Mouse (Mus musculus) ES-E14 (cell line): ENCODE measurements around the gene Cped1. TPM values are rescaled to one million over a fixed set of nuclear protein-coding genes. Genes with fewer than 3 reads are reported as not detected.

ENCODE experiments used
- DNase-seq: peaks from one replicate; pipeline ENCODE4 v3.0.0-alpha.2; 2013; ENCODE audit warnings: low read depth, low spot score
- H3K27ac ChIP-seq: 2 replicates; pipeline ENCODE4 v1.5.1; 2012; ENCODE audit warnings: low read depth, mild to moderate bottlenecking, low read length, moderate library complexity, mixed read lengths; ENCODE audit not compliant: poor library complexity, insufficient read depth, severe bottlenecking
- H3K36me3 ChIP-seq: 2 replicates; pipeline ENCODE4 v1.6.1; 2012; ENCODE audit warnings: mild to moderate bottlenecking, low read length, moderate library complexity, mixed read lengths; ENCODE audit not compliant: control insufficient read depth, poor library complexity, insufficient read depth, severe bottlenecking
- H3K4me1 ChIP-seq, 2 experiments: fragments of 150-350 bp in 1 of 2; sonication (generic) in 1 of 2; 2 replicates each; pipeline ENCODE4 v1.6.1; 2012; ENCODE audit warnings: low read length in 2 of 2, mild to moderate bottlenecking in 1 of 2, mixed read lengths in 1 of 2; ENCODE audit not compliant: control insufficient read depth in 2 of 2, insufficient read depth in 2 of 2, poor library complexity in 1 of 2
- H3K4me3 ChIP-seq, 2 experiments: fragments of 150-350 bp in 1 of 2; sonication (generic) in 1 of 2; 2 replicates each; pipeline ENCODE4 v1.5.1; 2012; ENCODE audit warnings: low read length in 2 of 2, low read depth in 1 of 2, mild to moderate bottlenecking in 1 of 2, mixed read lengths in 1 of 2; ENCODE audit not compliant: insufficient read depth in 1 of 2, poor library complexity in 1 of 2, severe bottlenecking in 1 of 2
- H3K9ac ChIP-seq: 2 replicates; pipeline ENCODE4 v1.6.1; 2012; ENCODE audit warnings: low read depth, mild to moderate bottlenecking, low read length, mixed read lengths; ENCODE audit not compliant: poor library complexity, insufficient read depth, severe bottlenecking
- H3K9me3 ChIP-seq: fragments of 150-350 bp; sonication (generic); 2 replicates; pipeline ENCODE4 v1.6.1; 2012; ENCODE audit warnings: low read depth, mild to moderate bottlenecking, low read length; ENCODE audit not compliant: control insufficient read depth, insufficient read depth
- CHD2 ChIP-seq: IDR thresholded peaks from 2 replicates; pipeline ENCODE4 v1.6.1; 2014; ENCODE audit warnings: mild to moderate bottlenecking, low read depth, low read length, inconsistent platforms
- HCFC1 ChIP-seq: IDR thresholded peaks from 2 replicates; pipeline ENCODE4 v1.6.1; 2012; ENCODE audit warnings: low read length, inconsistent platforms, borderline replicate concordance; ENCODE audit not compliant: insufficient read depth
- MAFK ChIP-seq: IDR thresholded peaks from 2 replicates; pipeline ENCODE4 v1.6.1; 2014; ENCODE audit warnings: mild to moderate bottlenecking, low read depth, low read length, inconsistent platforms; ENCODE audit not compliant: insufficient read depth
- ZC3H11A ChIP-seq: IDR thresholded peaks from 2 replicates; pipeline ENCODE4 v1.6.1; 2012; ENCODE audit warnings: low read depth, mild to moderate bottlenecking, inconsistent platforms, low read length, borderline replicate concordance
- ZNF384 ChIP-seq: IDR thresholded peaks from 2 replicates; pipeline ENCODE4 v1.6.1; 2012; ENCODE audit warnings: low read depth, low read length, inconsistent platforms
- in situ Hi-C, 2 experiments: fragments of 600-800 bp; cut with MboI; formaldehyde crosslinking; loops; one replicate each; pipeline ENCODE4 v1.15.1; 2025; ENCODE audit warnings: low sequenced_read_pairs in 2 of 2, inconsistent platforms in 1 of 2; ENCODE audit not compliant: unreplicated experiment in 2 of 2
- total RNA-seq: library from RNA; depleted of rRNA; stranded (reverse); fragments of 300-350 nt; gene quantifications from 2 replicates; pipeline ENCODE4 v1.2.3, GENCODE M21; 2012

The Cped1 gene
- total RNA-seq, 1 experiment: 0.31 TPM

DNA sequence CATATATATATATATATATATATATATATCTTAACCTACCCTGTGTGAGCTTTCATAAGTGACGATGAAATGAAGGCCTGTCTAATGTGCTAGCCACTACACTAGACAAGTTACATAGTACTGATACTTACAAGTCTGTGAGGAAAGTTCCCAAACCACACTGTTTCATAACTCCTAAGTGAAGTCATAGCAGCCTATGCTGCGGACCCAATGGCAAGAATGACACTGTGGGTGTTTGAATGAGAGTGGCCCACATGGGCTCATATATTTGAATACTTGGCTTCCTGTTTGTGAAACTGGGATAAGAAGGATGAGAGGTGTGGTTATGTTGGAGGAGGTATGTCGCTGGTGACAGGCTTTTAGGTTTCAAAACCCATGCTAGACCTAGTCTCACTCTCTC is 67.3 kb downstream of the Cped1 start:
- in situ Hi-C loops: no loop called here
- Histone ChIP-seq H3K36me3 (no peaks in the 10 kb centered on the region), H3K4me1 (no peaks in the 10 kb centered on the region), H3K9me3 (no peaks in the 10 kb centered on the region), H3K4me3 (no peak overlapping the region), H3K9ac (no peak overlapping the region), H3K27ac (no peak overlapping the region)
- TF ChIP-seq ZNF384 (no peak), CHD2 (no peak), ZC3H11A (no peak), MAFK (no peak), HCFC1 (no peak)
- DNase-seq: no peak

DNA sequence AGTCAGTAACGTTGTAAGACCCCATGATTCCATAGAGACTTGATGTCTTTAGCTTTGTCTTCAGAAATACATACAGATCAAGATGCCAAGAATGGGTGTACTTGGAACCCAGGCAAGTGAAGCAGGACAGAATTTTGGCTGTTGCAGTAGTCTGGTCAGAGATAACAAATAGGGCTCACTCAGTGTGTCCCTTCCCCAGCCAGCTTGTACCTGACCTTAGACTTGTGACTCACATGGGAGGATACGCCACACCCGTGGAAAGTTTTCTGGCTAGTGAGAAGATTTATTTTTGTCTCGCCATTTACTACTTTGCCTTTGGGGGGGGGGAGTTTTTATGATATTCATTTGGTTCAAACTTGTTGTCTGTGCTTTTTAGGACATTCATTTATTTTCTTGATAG is 78.6 kb downstream of the Cped1 start:
- Histone ChIP-seq H3K4me1 (no peaks in the 10 kb centered on the region), H3K36me3 (no peaks in the 10 kb centered on the region), H3K9me3 (no peaks in the 10 kb centered on the region), H3K9ac (no peak overlapping the region), H3K4me3 (no peak overlapping the region), H3K27ac (no peak overlapping the region)
- TF ChIP-seq ZC3H11A (no peak), HCFC1 (no peak), ZNF384 (no peak), MAFK (no peak), CHD2 (no peak)
- DNase-seq: no peak
- in situ Hi-C loops: no loop called here

DNA sequence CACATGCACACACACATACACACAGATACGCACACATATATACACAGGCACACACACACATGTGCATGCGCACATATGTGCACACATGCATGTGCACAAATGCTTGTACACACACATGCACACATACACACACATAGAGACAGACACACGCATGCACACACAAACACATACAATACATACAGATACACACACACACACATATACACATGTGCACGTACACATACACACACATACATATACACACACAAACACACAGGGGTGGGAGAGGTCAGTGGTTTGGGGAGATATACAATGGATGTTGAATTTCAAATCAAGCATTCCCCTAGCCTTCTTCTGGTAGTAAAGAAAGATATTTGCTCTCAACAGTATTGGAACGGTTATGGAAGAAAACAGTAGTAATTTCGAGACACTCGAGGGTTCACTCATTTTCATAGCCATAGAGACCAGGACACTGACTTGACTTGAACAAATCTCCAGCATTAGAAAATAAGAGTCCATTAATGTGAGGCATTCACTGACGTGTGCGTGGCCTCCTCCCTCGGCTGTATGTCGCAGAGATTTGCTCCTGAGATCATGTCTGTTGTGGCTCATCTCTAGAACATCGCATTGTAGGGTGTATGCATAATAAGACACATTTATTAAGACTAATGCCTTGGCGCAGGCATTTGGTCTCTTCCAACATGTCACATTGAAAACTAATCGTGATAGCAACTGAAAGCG is 85.0 kb downstream of the Cped1 start:
- Histone ChIP-seq H3K4me1 (no peaks in the 10 kb centered on the region), H3K9me3 (no peaks in the 10 kb centered on the region), H3K36me3 (no peaks in the 10 kb centered on the region), H3K27ac (no peak overlapping the region), H3K9ac (no peak overlapping the region), H3K4me3 (no peak overlapping the region)
- no peak for TF ChIP-seq ZNF384
- TF ChIP-seq HCFC1: no peak
- TF ChIP-seq MAFK: no peak
- TF ChIP-seq CHD2: no peak
- no peak for TF ChIP-seq ZC3H11A
- DNase-seq: no peak
- in situ Hi-C loops: no loop called here

DNA sequence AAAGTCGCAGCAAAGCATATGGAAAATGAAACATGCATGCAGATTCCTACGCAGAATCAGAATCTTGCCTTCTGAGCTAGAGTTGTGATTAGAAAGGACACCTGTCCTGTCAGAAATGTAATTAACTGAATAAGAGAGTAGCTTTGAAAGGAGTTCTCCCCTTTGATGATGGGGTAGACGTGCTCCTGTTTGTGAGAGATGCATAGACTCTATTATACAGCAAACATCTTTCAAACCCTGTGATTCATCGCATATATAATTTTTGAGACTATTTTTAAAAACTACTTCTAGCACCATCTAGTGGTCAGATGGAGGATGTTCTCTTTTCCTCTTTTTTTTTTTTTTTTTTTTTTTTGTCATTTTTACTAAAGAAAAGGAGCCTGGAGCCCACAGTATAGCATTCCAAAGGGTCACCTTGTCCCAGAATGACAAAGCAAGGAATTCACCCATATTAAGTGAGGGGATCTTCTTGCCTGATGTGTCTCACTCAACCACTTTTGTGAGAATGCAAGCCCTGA is 85.7 kb downstream of the Cped1 start:
- DNase-seq: peak; percentile 30

More for the DNA sequence above, 85.7 kb downstream of the Cped1 start:
- no peak overlapping the region for H3K27ac ChIP-seq
- in situ Hi-C loops: no loop called here
- H3K36me3 ChIP-seq: no peaks in the 10 kb centered on the region
- no peaks in the 10 kb centered on the region for H3K9me3 ChIP-seq
- H3K4me3 ChIP-seq: no peak overlapping the region
- H3K9ac ChIP-seq: no peak overlapping the region
- TF ChIP-seq HCFC1 (no peak), ZC3H11A (peak; percentile 23; the same call in 1 of the 2 replicates), CHD2 (no peak), MAFK (peak; percentile 55; the same call in 1 of the 2 replicates), ZNF384 (peak; percentile 98)
- H3K4me1 ChIP-seq: no peaks in the 10 kb centered on the region
